Mouse (Mus musculus) MEL (cell line): ENCODE data around the gene Gjd2. TPM values are rescaled to one million over a fixed set of nuclear protein-coding genes. Genes with fewer than 3 reads are reported as not detected.
A peak's percentile ranks its signal among the peaks of the same experiment; 100 is the strongest.

ENCODE experiments used
- DNase-seq: peaks from one replicate; pipeline ENCODE4 v3.0.0; 2011; ENCODE audit warnings: low read depth, low spot score
- H3K27ac ChIP-seq: 2 replicates; pipeline ENCODE4 v1.5.1; 2012; ENCODE audit warnings: low read depth, mild to moderate bottlenecking, control low read depth, low read length, moderate library complexity; ENCODE audit not compliant: control insufficient read depth
- H3K27me3 ChIP-seq, 2 experiments: fragments of 150-350 bp in 1 of 2; sonication (generic) in 1 of 2; 2 replicates each; pipeline ENCODE4 v1.6.1; 2012; ENCODE audit warnings: low read length in 2 of 2, mild to moderate bottlenecking in 2 of 2, improper control_type of control experiment in 1 of 2, moderate library complexity in 1 of 2; ENCODE audit not compliant: insufficient read depth in 2 of 2, control insufficient read depth in 1 of 2
- H3K36me3 ChIP-seq, 2 experiments: 2 replicates each; pipeline ENCODE4 v1.6.1; 2012 to 2014; ENCODE audit warnings: low read length in 2 of 2, improper control_type of control experiment in 1 of 2, inconsistent platforms in 1 of 2, mild to moderate bottlenecking in 1 of 2; ENCODE audit not compliant: insufficient read depth in 2 of 2, control insufficient read depth in 1 of 2
- H3K4me1 ChIP-seq, 2 experiments: fragments of 150-350 bp in 1 of 2; sonication (generic) in 1 of 2; 2 replicates each; pipeline ENCODE4 v1.6.1; 2012; ENCODE audit warnings: low read length in 2 of 2, improper control_type of control experiment in 1 of 2, mild to moderate bottlenecking in 1 of 2; ENCODE audit not compliant: insufficient read depth in 2 of 2, control insufficient read depth in 1 of 2
- H3K4me3 ChIP-seq, 2 experiments: fragments of 150-350 bp in 1 of 2; sonication (generic) in 1 of 2; 2 replicates each; pipeline ENCODE4 v1.5.1; 2012; ENCODE audit warnings: low read depth in 2 of 2, low read length in 2 of 2, mild to moderate bottlenecking in 2 of 2, moderate library complexity in 2 of 2, control low read depth in 1 of 2, improper control_type of control experiment in 1 of 2; ENCODE audit not compliant: control insufficient read depth in 1 of 2, insufficient read depth in 1 of 2
- H3K79me2 ChIP-seq: 2 replicates; pipeline ENCODE4 v1.6.1; 2012; ENCODE audit warnings: mild to moderate bottlenecking, low read length, moderate library complexity; ENCODE audit not compliant: control insufficient read depth, poor library complexity, insufficient read depth
- H3K9ac ChIP-seq: 2 replicates; pipeline ENCODE4 v1.6.1; 2012; ENCODE audit warnings: low read depth, mild to moderate bottlenecking, control low read depth, low read length, moderate library complexity; ENCODE audit not compliant: control insufficient read depth, poor library complexity, severe bottlenecking
- H3K9me3 ChIP-seq: fragments of 150-350 bp; sonication (generic); replicated peaks from 2 replicates; pipeline ENCODE4 v1.6.1; 2012; ENCODE audit warnings: mild to moderate bottlenecking, low read length, improper control_type of control experiment, moderate library complexity; ENCODE audit not compliant: insufficient read depth
- CHD1 ChIP-seq: IDR thresholded peaks from 2 replicates; pipeline ENCODE4 v1.6.1; 2012; ENCODE audit warnings: low read depth, mild to moderate bottlenecking, inconsistent platforms, low read length, improper control_type of control experiment
- CHD2 ChIP-seq: IDR thresholded peaks from 2 replicates; pipeline ENCODE4 v1.6.1; 2011; ENCODE audit warnings: low read length, improper control_type of control experiment
- CTCF ChIP-seq, 3 experiments: IDR thresholded peaks in 2 of 3; conservative IDR thresholded peaks in 1 of 3; 2 replicates each; pipeline ENCODE4 v1.5.1; 2011 to 2012; ENCODE audit warnings: low read length in 3 of 3, low read depth in 2 of 3, mild to moderate bottlenecking in 2 of 3, improper control_type of control experiment in 1 of 3, inconsistent platforms in 1 of 3, mixed read lengths in 1 of 3, moderate library complexity in 1 of 3; ENCODE audit not compliant: control insufficient read depth in 1 of 3, insufficient read depth in 1 of 3, poor library complexity in 1 of 3, severe bottlenecking in 1 of 3
- EP300 ChIP-seq, 2 experiments: IDR thresholded peaks; 2 replicates each; pipeline ENCODE4 v1.6.1; 2011; ENCODE audit warnings: improper control_type of control experiment in 2 of 2, low read length in 2 of 2, low read depth in 1 of 2, mild to moderate bottlenecking in 1 of 2
- GABPA ChIP-seq: IDR thresholded peaks from 2 replicates; pipeline ENCODE4 v1.6.1; 2012; ENCODE audit warnings: low read depth, mild to moderate bottlenecking, inconsistent platforms, low read length, improper control_type of control experiment, moderate library complexity
- HCFC1 ChIP-seq: IDR thresholded peaks from 2 replicates; pipeline ENCODE4 v1.6.1; 2012; ENCODE audit warnings: low read depth, mild to moderate bottlenecking, inconsistent platforms, low read length, improper control_type of control experiment, moderate library complexity
- MAX ChIP-seq: IDR thresholded peaks from 2 replicates; pipeline ENCODE4 v1.6.1; 2011; ENCODE audit warnings: low read length, improper control_type of control experiment
- MEF2A ChIP-seq: IDR thresholded peaks from 2 replicates; pipeline ENCODE4 v1.6.1; 2014; ENCODE audit warnings: low read depth, mild to moderate bottlenecking, inconsistent platforms, low read length, improper control_type of control experiment; ENCODE audit not compliant: poor library complexity, insufficient replicate concordance, severe bottlenecking; ENCODE audit errors: extremely low read depth
- MYB ChIP-seq: IDR thresholded peaks from 2 replicates; pipeline ENCODE4 v1.6.1; 2011; ENCODE audit warnings: mild to moderate bottlenecking, low read depth, low read length, improper control_type of control experiment
- MYC ChIP-seq: IDR thresholded peaks from 2 replicates; pipeline ENCODE4 v1.6.1; 2011; ENCODE audit warnings: low read depth, mild to moderate bottlenecking, low read length, improper control_type of control experiment, moderate library complexity
- NRF1 ChIP-seq: IDR thresholded peaks from 2 replicates; pipeline ENCODE4 v1.6.1; 2014; ENCODE audit warnings: low read depth, mild to moderate bottlenecking, inconsistent platforms, low read length, improper control_type of control experiment, moderate library complexity; ENCODE audit not compliant: poor library complexity, insufficient read depth, severe bottlenecking
- POLR2A ChIP-seq, 2 experiments: IDR thresholded peaks; 2 replicates each; pipeline ENCODE4 v1.6.1; 2011 to 2012; ENCODE audit warnings: low read length in 2 of 2, mild to moderate bottlenecking in 2 of 2, control low read depth in 1 of 2, improper control_type of control experiment in 1 of 2, low read depth in 1 of 2, moderate library complexity in 1 of 2; ENCODE audit not compliant: control insufficient read depth in 1 of 2, insufficient read depth in 1 of 2, poor library complexity in 1 of 2
- POLR2AphosphoS2 ChIP-seq: IDR thresholded peaks from 2 replicates; pipeline ENCODE4 v1.6.1; 2011; ENCODE audit warnings: low read length, improper control_type of control experiment
- POLR2AphosphoS5 ChIP-seq: IDR thresholded peaks from 2 replicates; pipeline ENCODE4 v1.6.1; 2012; ENCODE audit warnings: low read depth, borderline replicate concordance, mild to moderate bottlenecking, inconsistent platforms, low read length, moderate library complexity, mixed read lengths
- RAD21 ChIP-seq: IDR thresholded peaks from 2 replicates; pipeline ENCODE4 v1.6.1; 2011; ENCODE audit warnings: mild to moderate bottlenecking, low read depth, low read length, improper control_type of control experiment
- TCF12 ChIP-seq: IDR thresholded peaks from 2 replicates; pipeline ENCODE4 v1.6.1; 2014; ENCODE audit warnings: low read depth, mild to moderate bottlenecking, inconsistent platforms, low read length, improper control_type of control experiment, moderate library complexity
- UBTF ChIP-seq: IDR thresholded peaks from 2 replicates; pipeline ENCODE4 v1.6.1; 2012; ENCODE audit warnings: low read depth, mild to moderate bottlenecking, inconsistent platforms, low read length, improper control_type of control experiment, moderate library complexity, borderline replicate concordance; ENCODE audit not compliant: insufficient read depth
- USF1 ChIP-seq: IDR thresholded peaks from 2 replicates; pipeline ENCODE4 v1.6.1; 2014; ENCODE audit warnings: low read depth, mild to moderate bottlenecking, inconsistent platforms, low read length, improper control_type of control experiment, moderate library complexity
- ZC3H11A ChIP-seq: IDR thresholded peaks from 2 replicates; pipeline ENCODE4 v1.6.1; 2012; ENCODE audit warnings: low read depth, mild to moderate bottlenecking, inconsistent platforms, low read length, improper control_type of control experiment
- polyA plus RNA-seq, 2 experiments: library from polyadenylated mRNA; stranded (reverse) in 1 of 2; unstranded in 1 of 2; fragments of >175 nt in 1 of 2; fragments of >200 nt in 1 of 2; gene quantifications; 2 replicates each; pipeline versions ENCODE4 v1.2.1 to v1.2.4; 2012; ENCODE audit warnings: low replicate concordance in 2 of 2, low read depth in 1 of 2; ENCODE audit not compliant: insufficient read length in 2 of 2, insufficient read depth in 1 of 2, missing spikeins in 1 of 2
- total RNA-seq: library from RNA; depleted of rRNA; stranded (reverse); fragments of 300-350 nt; gene quantifications from 2 replicates; pipeline ENCODE4 v1.2.3, GENCODE M21; 2012

Gene Gjd2
- total and polyA plus RNA-seq, 3 experiments = not detected

DNA sequence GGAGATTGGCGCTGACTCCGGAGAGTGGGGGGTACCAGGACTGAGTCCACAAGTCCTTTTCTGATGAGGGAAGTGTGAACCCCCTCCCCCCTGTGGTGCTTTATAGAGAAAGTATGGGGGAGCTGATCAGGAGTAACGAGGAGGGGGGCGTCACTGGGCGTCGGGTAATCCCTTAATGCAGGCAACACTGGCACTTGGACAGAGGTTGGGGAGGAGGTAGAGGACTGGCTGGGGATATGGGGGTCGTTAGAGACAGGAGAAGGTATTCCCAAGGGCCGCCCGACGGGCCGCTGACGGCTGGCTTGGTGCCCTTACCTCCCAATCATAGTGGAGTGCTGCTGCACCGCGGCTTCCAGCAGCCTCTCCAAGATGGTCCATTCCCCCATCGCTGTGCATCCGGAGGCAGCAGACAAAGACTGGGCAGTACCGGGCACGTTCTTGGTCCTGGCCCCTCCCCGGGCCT is 639 bp downstream of the Gjd2 start:
- no peaks in the 10 kb centered on the region for H3K36me3 ChIP-seq
- no peaks in the 10 kb centered on the region for H3K79me2 ChIP-seq
- TF ChIP-seq GABPA (no peak), USF1 (no peak), MYB (no peak), TCF12 (no peak), CHD1 (no peak), NRF1 (no peak), POLR2A (IDR thresholded peaks at IDR 0.05; ENCODE audit: control insufficient read depth in 1 of 2, insufficient read depth in 1 of 2, low read depth in 1 of 2, low read length in 2 of 2, poor library complexity in 1 of 2) (no peak), ZC3H11A (no peak), UBTF (no peak), MAX (no peak), CHD2 (no peak), MYC (no peak)
- no peak overlapping the region for H3K9ac ChIP-seq
- no peaks in the 10 kb centered on the region for H3K9me3 ChIP-seq
- H3K4me3 ChIP-seq = no peak overlapping the region
- H3K27ac ChIP-seq = no peak overlapping the region
- H3K27me3 ChIP-seq = no peaks in the 10 kb centered on the region
- H3K4me1 ChIP-seq = no peaks in the 10 kb centered on the region
- no peak for DNase-seq

DNA sequence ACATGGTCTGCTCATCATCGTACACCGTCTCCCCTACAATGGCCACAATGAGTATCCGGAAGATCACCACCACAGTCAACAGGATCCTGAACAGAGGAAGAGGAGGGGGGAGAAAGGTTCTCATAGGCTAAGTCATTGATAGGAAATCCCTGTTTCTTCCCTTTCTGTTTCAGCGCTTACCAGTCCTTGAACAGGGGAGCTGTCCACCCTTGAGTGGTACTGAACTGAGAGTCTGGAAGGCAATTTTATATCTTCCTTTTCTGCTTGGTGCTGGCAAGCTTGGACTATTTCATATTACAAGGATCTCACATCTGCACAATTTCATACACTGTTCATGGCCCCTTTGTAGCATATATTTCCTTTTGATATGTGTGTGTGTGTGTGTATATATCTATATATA is 1.6 kb downstream of the Gjd2 start:
- DNase-seq = peak; percentile 52

More for the DNA sequence above, 1.6 kb downstream of the Gjd2 start:
- Histone ChIP-seq H3K36me3 (no peaks in the 10 kb centered on the region), H3K79me2 (no peaks in the 10 kb centered on the region), H3K4me3 (no peak overlapping the region), H3K4me1 (no peaks in the 10 kb centered on the region), H3K27me3 (no peaks in the 10 kb centered on the region), H3K27ac (no peak overlapping the region), H3K9me3 (no peaks in the 10 kb centered on the region), H3K9ac (no peak overlapping the region)
- no peak for TF ChIP-seq MEF2A
- no peak for TF ChIP-seq POLR2AphosphoS5
- no peak for TF ChIP-seq HCFC1
- no peak for TF ChIP-seq CHD1
- no peak for TF ChIP-seq CTCF (IDR thresholded peaks at IDR 0.05 in 2 of 3, conservative IDR thresholded peaks at IDR 0.05 in 1 of 3; ENCODE audit: control insufficient read depth in 1 of 3, insufficient read depth in 1 of 3, low read depth in 2 of 3, low read length in 3 of 3, poor library complexity in 1 of 3, severe bottlenecking in 1 of 3)
- no peak for TF ChIP-seq USF1
- no peak for TF ChIP-seq RAD21
- TF ChIP-seq POLR2AphosphoS2 = no peak
- no peak for TF ChIP-seq EP300 (IDR thresholded peaks at IDR 0.05; ENCODE audit: low read depth in 1 of 2, low read length in 2 of 2)
